Mouse (Mus musculus): ENCODE results near the gene Nek2. TPM values are rescaled to one million over a fixed set of nuclear protein-coding genes. Genes with fewer than 3 reads are reported as not detected.
A peak's percentile ranks its signal among the peaks of the same experiment; 100 is the strongest.

The Nek2 gene
- polyA plus RNA-seq, 1 experiment from 2014 or later: 30.9 TPM

DNA sequence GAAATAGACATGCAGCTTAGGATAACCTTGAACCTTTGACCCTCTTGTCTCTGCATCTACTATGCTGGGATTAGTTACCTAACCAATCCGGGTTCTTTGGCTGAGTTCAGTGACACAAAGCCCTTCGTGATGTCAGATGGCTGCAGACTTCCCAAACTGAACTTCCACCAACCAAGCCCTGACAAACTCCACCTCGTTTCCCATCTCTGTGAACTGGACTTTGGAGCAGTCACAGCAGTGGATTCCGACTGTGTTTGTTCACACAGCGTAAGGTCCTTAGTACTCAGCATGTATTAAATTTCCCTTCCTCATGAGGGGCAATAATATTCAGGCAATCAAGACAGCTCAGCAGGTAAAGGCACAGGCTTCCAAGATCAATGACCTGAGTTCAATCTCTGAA, 25.4 kb downstream of the Nek2 start:
- no peak overlapping the region for H3K4me3 ChIP-seq (ENCODE audit: control insufficient read depth in 1 of 2, insufficient read depth in 1 of 2, low read depth in 1 of 2, low read length in 2 of 2)
- no peak overlapping the region for H3K27ac ChIP-seq (replicated peaks in 1 of 2; ENCODE audit: control insufficient read depth in 1 of 2, insufficient read depth in 1 of 2, low read depth in 2 of 2, low read length in 2 of 2)
- ATAC-seq (ENCODE audit: insufficient number of reproducible peaks, insufficient read depth, low FRiP score, low read depth): no peak
- H3K9me3 ChIP-seq (ENCODE audit: control insufficient read depth, low read length): no peaks in the 10 kb centered on the region
- WGBS: 74% methylated on average over 5 of the region's 5 CpGs
- no peak overlapping the region for H3K4me2 ChIP-seq (ENCODE audit: low read length)
- H3K4me1 ChIP-seq (ENCODE audit: control insufficient read depth in 2 of 2, insufficient read depth in 2 of 2, low read length in 2 of 2): no peaks in the 10 kb centered on the region
- H3K9ac ChIP-seq (ENCODE audit: low read length): no peak overlapping the region
- no peaks in the 10 kb centered on the region for H3K36me3 ChIP-seq (ENCODE audit: control insufficient read depth, insufficient read depth, low read length)
- H3K27me3 ChIP-seq (ENCODE audit: control insufficient read depth, insufficient read depth, low read length): no peaks in the 10 kb centered on the region; the same call in 1 of the 2 replicates

DNA sequence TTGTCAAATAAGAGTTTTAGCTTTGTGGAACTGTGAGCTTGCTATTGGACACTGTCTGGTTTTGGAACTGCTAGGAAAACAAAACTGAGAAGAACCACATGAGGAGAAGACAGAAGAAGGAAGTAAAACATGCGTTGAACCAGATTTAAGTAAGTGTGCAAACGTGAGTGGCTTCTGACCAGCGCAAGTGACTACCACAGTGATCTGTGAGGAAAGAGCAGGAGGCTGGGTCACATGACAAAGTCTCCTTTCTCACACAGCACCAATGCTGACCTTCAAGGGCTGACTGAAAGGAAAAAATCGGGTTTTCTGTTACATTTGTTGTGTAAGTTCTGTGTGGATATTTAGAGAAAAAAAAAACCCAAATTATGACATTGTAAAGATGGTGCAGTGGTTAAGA, 28.3 kb downstream of the Nek2 start:
- H3K27ac ChIP-seq (replicated peaks in 1 of 2; ENCODE audit: control insufficient read depth in 1 of 2, insufficient read depth in 1 of 2, low read depth in 2 of 2, low read length in 2 of 2): no peak overlapping the region
- H3K9ac ChIP-seq (ENCODE audit: low read length): no peak overlapping the region
- no peaks in the 10 kb centered on the region for H3K9me3 ChIP-seq (ENCODE audit: control insufficient read depth, low read length)
- no peak overlapping the region for H3K4me2 ChIP-seq (ENCODE audit: low read length)
- H3K36me3 ChIP-seq (ENCODE audit: control insufficient read depth, insufficient read depth, low read length): no peaks in the 10 kb centered on the region
- WGBS: 56% methylated on average over 4 of the region's 4 CpGs
- no peak overlapping the region for H3K4me3 ChIP-seq (ENCODE audit: control insufficient read depth in 1 of 2, insufficient read depth in 1 of 2, low read depth in 1 of 2, low read length in 2 of 2)
- H3K27me3 ChIP-seq (ENCODE audit: control insufficient read depth, insufficient read depth, low read length): no peaks in the 10 kb centered on the region; the same call in 1 of the 2 replicates
- H3K4me1 ChIP-seq (ENCODE audit: control insufficient read depth in 2 of 2, insufficient read depth in 2 of 2, low read length in 2 of 2): no peaks in the 10 kb centered on the region
- no peak for ATAC-seq (ENCODE audit: insufficient number of reproducible peaks, insufficient read depth, low FRiP score, low read depth)

DNA sequence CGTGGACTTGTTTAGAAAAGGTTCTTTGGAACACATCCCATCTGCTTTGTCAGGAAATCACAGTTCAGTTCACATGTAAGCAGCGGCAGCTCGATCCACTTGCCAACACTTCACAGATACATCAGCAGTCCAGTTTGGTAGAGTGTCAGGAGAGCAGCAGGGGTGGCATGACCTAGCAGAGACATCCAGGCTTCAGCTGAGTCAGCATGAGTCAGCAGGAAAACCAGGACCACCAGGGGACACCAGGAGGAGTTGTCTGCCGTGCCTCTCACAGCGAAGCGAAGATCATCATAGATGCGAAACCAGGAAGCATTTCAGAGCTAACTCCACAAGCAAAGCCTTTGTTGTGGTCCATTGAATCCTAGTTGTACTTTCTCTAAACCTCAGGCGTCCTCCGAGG, 32.2 kb downstream of the Nek2 start:
- no peak overlapping the region for H3K4me2 ChIP-seq (ENCODE audit: low read length)
- WGBS: 67% methylated on average over 9 of the region's 9 CpGs
- no peak overlapping the region for H3K4me3 ChIP-seq (ENCODE audit: control insufficient read depth in 1 of 2, insufficient read depth in 1 of 2, low read depth in 1 of 2, low read length in 2 of 2)
- H3K27ac ChIP-seq (replicated peaks in 1 of 2; ENCODE audit: control insufficient read depth in 1 of 2, insufficient read depth in 1 of 2, low read depth in 2 of 2, low read length in 2 of 2): no peak overlapping the region
- peaks cover 8 to 14% of the 10 kb centered on the region in 2 experiments for H3K4me1 ChIP-seq (ENCODE audit: control insufficient read depth in 2 of 2, insufficient read depth in 2 of 2, low read length in 2 of 2)
- 0 out of 2 replicates have a peak, but pooled peaks cover 2% of the 10 kb centered on the region for H3K9me3 ChIP-seq (ENCODE audit: control insufficient read depth, low read length)
- no peaks in the 10 kb centered on the region; the same call in 1 of the 2 replicates for H3K27me3 ChIP-seq (ENCODE audit: control insufficient read depth, insufficient read depth, low read length)
- H3K9ac ChIP-seq (ENCODE audit: low read length): no peak overlapping the region
- ATAC-seq (ENCODE audit: insufficient number of reproducible peaks, insufficient read depth, low FRiP score, low read depth): no peak; the same call in 1 of the 2 replicates
- no peaks in the 10 kb centered on the region for H3K36me3 ChIP-seq (ENCODE audit: control insufficient read depth, insufficient read depth, low read length)

DNA sequence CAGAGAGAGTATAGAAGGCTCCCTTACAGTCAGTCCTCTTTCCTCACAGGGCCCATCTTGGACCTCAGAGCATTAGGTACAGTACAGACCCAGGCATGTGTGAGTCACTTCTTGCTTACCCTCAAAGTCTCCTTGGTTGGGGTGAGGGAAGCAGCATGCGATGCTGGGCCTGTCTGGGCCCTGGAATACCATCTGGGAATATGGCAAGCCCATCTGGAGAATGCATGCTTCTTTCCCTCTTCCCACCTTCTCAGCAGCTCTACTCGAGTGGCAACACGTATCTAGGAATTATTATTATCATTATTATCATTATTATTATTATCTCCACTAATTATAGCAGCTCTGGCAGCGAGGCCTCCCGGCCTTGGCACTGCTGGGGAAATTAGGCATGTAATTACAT, 33.5 kb downstream of the Nek2 start:
- no peak for ATAC-seq (ENCODE audit: insufficient number of reproducible peaks, insufficient read depth, low FRiP score, low read depth)
- H3K27me3 ChIP-seq (ENCODE audit: control insufficient read depth, insufficient read depth, low read length): no peaks in the 10 kb centered on the region; the same call in 1 of the 2 replicates
- H3K27ac ChIP-seq (replicated peaks in 1 of 2; ENCODE audit: control insufficient read depth in 1 of 2, insufficient read depth in 1 of 2, low read depth in 2 of 2, low read length in 2 of 2): 0 out of 4 replicates have a peak overlapping the region, but pooled peaks of 1 of the 2 experiments have one; percentile 28
- H3K36me3 ChIP-seq (ENCODE audit: control insufficient read depth, insufficient read depth, low read length): no peaks in the 10 kb centered on the region
- H3K4me1 ChIP-seq (ENCODE audit: control insufficient read depth in 2 of 2, insufficient read depth in 2 of 2, low read length in 2 of 2): peaks cover 8 to 14% of the 10 kb centered on the region in 2 experiments
- 0 out of 2 replicates have a peak, but pooled peaks cover 2% of the 10 kb centered on the region for H3K9me3 ChIP-seq (ENCODE audit: control insufficient read depth, low read length)
- H3K9ac ChIP-seq (ENCODE audit: low read length): no peak overlapping the region
- WGBS: 46% methylated on average over 5 of the region's 5 CpGs
- peak overlapping the region; percentile 11; the same call in 1 of the 2 replicates for H3K4me2 ChIP-seq (ENCODE audit: low read length)
- H3K4me3 ChIP-seq (ENCODE audit: control insufficient read depth in 1 of 2, insufficient read depth in 1 of 2, low read depth in 1 of 2, low read length in 2 of 2): no peak overlapping the region

DNA sequence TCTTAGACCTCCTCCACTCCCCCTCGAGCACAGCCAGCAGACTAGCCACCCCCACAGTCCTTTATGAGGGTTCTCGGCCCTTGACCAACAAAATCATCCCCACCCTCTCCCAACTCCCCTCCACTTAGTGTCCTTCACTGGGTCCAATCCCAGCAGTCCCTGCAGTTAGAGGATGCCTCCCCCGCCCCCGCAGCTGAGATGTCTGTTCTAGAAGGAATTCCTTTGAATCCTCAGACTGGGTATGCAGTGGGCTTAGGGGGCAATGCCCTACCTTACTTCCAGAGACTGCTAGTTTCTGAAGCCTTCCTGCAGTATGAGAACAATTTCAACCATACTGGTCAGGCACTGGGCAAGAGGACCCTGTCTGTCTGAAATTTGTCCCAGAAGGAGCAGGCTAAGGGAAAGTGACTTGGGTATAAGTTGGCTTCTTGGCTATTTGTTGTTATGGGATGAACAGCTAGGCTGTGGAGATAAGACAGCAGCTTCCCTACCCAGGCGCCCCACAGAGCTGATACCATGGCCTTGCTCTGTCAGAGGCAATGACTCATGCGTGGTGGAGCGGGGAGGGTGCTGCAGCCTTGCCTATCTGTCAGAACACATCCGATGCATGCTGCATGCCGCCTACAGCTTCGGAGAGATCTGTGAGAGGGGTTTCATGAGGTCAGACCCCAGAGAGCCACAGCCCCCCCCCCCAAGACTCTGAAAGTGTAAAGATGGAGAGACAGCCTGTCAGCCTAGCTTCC, 34.1 kb downstream of the Nek2 start:
- Histone ChIP-seq H3K4me2 (ENCODE audit: low read length) (peak overlapping the region; percentile 11; the same call in 1 of the 2 replicates), H3K9ac (ENCODE audit: low read length) (no peak overlapping the region; the same call in 1 of the 2 replicates), H3K9me3 (ENCODE audit: control insufficient read depth, low read length) (0 out of 2 replicates have a peak, but pooled peaks cover 2% of the 10 kb centered on the region), H3K27ac (replicated peaks in 1 of 2; ENCODE audit: control insufficient read depth in 1 of 2, insufficient read depth in 1 of 2, low read depth in 2 of 2, low read length in 2 of 2) (0 out of 4 replicates have a peak overlapping the region, but pooled peaks of 1 of the 2 experiments have one; percentile 28), H3K4me1 (ENCODE audit: control insufficient read depth in 2 of 2, insufficient read depth in 2 of 2, low read length in 2 of 2) (peaks cover 8 to 14% of the 10 kb centered on the region in 2 experiments), H3K27me3 (ENCODE audit: control insufficient read depth, insufficient read depth, low read length) (no peaks in the 10 kb centered on the region; the same call in 1 of the 2 replicates), H3K4me3 (ENCODE audit: control insufficient read depth in 1 of 2, insufficient read depth in 1 of 2, low read depth in 1 of 2, low read length in 2 of 2) (no peak overlapping the region), H3K36me3 (ENCODE audit: control insufficient read depth, insufficient read depth, low read length) (no peaks in the 10 kb centered on the region)
- peak; percentile 64; the same call in 1 of the 2 replicates for ATAC-seq (ENCODE audit: insufficient number of reproducible peaks, insufficient read depth, low FRiP score, low read depth)
- WGBS: 17% methylated on average over 10 of the region's 10 CpGs

DNA sequence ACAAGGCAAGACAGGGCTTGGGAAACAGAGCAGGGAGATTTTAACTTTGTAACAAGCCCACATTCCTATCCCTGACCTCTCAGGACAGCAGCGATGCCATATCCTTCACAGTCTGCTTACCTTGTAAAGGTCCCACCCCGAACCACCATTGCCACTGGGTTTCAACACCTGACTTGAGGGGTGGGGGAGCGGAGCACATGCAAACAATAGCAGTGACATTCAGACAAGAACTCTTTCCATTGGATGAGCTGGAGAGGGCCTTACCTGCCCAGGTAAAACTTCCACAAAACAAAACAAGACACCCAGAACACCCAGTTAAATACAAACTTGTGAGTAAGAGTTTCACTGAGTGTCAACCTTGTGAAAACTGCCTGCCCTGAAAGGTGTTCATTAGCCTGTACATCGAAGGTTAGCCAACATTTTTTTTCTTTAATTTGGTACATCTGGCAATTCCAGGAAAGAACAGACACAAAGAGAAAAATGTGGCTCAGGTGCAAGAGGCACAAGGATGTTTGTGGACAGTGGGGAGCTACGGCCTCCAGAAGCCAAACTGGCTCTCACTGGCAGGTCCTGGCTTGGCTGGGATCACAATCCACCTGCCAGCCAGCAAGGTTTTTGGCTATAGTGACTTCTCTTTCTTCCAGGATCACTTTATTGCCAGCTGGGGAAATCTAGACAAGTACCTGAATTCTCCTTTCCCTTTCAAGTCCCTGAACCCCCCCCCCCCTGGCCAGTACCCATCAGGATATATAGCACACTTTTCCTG, 35.8 kb downstream of the Nek2 start:
- ATAC-seq (ENCODE audit: insufficient number of reproducible peaks, insufficient read depth, low FRiP score, low read depth): no peak
- Histone ChIP-seq H3K9ac (ENCODE audit: low read length) (no peak overlapping the region), H3K4me2 (ENCODE audit: low read length) (no peak overlapping the region), H3K27ac (replicated peaks in 1 of 2; ENCODE audit: control insufficient read depth in 1 of 2, insufficient read depth in 1 of 2, low read depth in 2 of 2, low read length in 2 of 2) (no peak overlapping the region), H3K36me3 (ENCODE audit: control insufficient read depth, insufficient read depth, low read length) (no peaks in the 10 kb centered on the region), H3K4me1 (ENCODE audit: control insufficient read depth in 2 of 2, insufficient read depth in 2 of 2, low read length in 2 of 2) (peaks cover 8 to 14% of the 10 kb centered on the region in 2 experiments), H3K9me3 (ENCODE audit: control insufficient read depth, low read length) (0 out of 2 replicates have a peak, but pooled peaks cover 2% of the 10 kb centered on the region), H3K4me3 (ENCODE audit: control insufficient read depth in 1 of 2, insufficient read depth in 1 of 2, low read depth in 1 of 2, low read length in 2 of 2) (no peak overlapping the region), H3K27me3 (ENCODE audit: control insufficient read depth, insufficient read depth, low read length) (no peaks in the 10 kb centered on the region)
- WGBS: 81% methylated on average over 5 of the region's 5 CpGs

DNA sequence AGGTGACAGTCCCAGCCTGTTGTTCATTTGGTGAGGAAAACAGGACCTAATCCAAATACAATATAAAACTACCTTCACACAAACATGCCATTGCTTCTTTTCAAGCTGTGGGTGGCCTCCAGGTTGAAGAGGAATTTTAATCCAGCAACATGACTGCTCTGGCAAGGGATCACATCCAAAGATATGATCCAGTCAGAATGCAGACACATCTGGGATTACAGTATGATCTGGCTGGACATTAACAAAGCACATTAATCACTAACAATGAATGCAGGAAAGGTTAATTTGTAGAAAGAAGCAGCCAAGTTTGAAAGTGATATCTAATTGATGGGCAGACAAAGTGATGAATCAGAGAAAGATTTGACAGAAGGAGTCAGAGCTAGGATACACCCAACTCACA, 36.9 kb downstream of the Nek2 start:
- 0 out of 2 replicates have a peak, but pooled peaks cover 2% of the 10 kb centered on the region for H3K9me3 ChIP-seq (ENCODE audit: control insufficient read depth, low read length)
- no peaks in the 10 kb centered on the region for H3K36me3 ChIP-seq (ENCODE audit: control insufficient read depth, insufficient read depth, low read length)
- no peak overlapping the region for H3K9ac ChIP-seq (ENCODE audit: low read length)
- no peak overlapping the region for H3K4me2 ChIP-seq (ENCODE audit: low read length)
- no peak overlapping the region for H3K4me3 ChIP-seq (ENCODE audit: control insufficient read depth in 1 of 2, insufficient read depth in 1 of 2, low read depth in 1 of 2, low read length in 2 of 2)
- peaks cover 8 to 14% of the 10 kb centered on the region in 2 experiments for H3K4me1 ChIP-seq (ENCODE audit: control insufficient read depth in 2 of 2, insufficient read depth in 2 of 2, low read length in 2 of 2)
- no peak for ATAC-seq (ENCODE audit: insufficient number of reproducible peaks, insufficient read depth, low FRiP score, low read depth)
- no peak overlapping the region for H3K27ac ChIP-seq (replicated peaks in 1 of 2; ENCODE audit: control insufficient read depth in 1 of 2, insufficient read depth in 1 of 2, low read depth in 2 of 2, low read length in 2 of 2)
- no peaks in the 10 kb centered on the region for H3K27me3 ChIP-seq (ENCODE audit: control insufficient read depth, insufficient read depth, low read length)
